Mouse (Mus musculus): Measurements from ENCODE around the gene Ece1. TPM values are rescaled to one million over a fixed set of nuclear protein-coding genes. Genes with fewer than 3 reads are reported as not detected.

Ece1 gene
- polyA plus RNA-seq, 1 experiment from 2014 or later, result 35.2 TPM

GRCm38 (mm10) chr4:137823542-137823941 is 38.5 kb upstream of the Ece1 start:
- 87% methylated on average over 3 of the region's 3 CpGs for WGBS
- Histone ChIP-seq H3K9me3 (ENCODE audit: control insufficient read depth, low read length) (no peaks in the 10 kb centered on the region), H3K9ac (ENCODE audit: low read length) (no peak overlapping the region)

GRCm38 (mm10) chr4:137824881-137825280 is 37.2 kb upstream of the Ece1 start:
- 91% methylated on average over 2 of the region's 2 CpGs for WGBS
- no peak for DNase-seq (ENCODE audit: low spot score)

More at GRCm38 (mm10) chr4:137823542-137823941, 38.5 kb upstream of the Ece1 start:
- no peaks in the 10 kb centered on the region for H3K27me3 ChIP-seq (ENCODE audit: control insufficient read depth, insufficient read depth, low read length)
- no peaks in the 10 kb centered on the region for H3K4me1 ChIP-seq (replicated peaks; ENCODE audit: control insufficient read depth, insufficient read depth, low read length)
- no peak overlapping the region for H3K27ac ChIP-seq (ENCODE audit: low read depth, low read length)
- H3K4me2 ChIP-seq (ENCODE audit: low read depth, low read length, severe bottlenecking), result no peak overlapping the region
- no peaks in the 10 kb centered on the region for H3K36me3 ChIP-seq (ENCODE audit: control insufficient read depth, insufficient read depth, low read length)
- no peak overlapping the region for H3K4me3 ChIP-seq (ENCODE audit: low read depth, low read length)
- no peak for DNase-seq (ENCODE audit: low spot score)
- ATAC-seq (replicated peaks; ENCODE audit: low FRiP score), result no peak

GRCm38 (mm10) chr4:137830380-137830779 is 31.7 kb upstream of the Ece1 start:
- H3K4me2 ChIP-seq (ENCODE audit: low read depth, low read length, severe bottlenecking), result no peak overlapping the region
- H3K4me1 ChIP-seq (replicated peaks; ENCODE audit: control insufficient read depth, insufficient read depth, low read length), result no peaks in the 10 kb centered on the region
- no peak overlapping the region for H3K27ac ChIP-seq (ENCODE audit: low read depth, low read length)
- H3K36me3 ChIP-seq (ENCODE audit: control insufficient read depth, insufficient read depth, low read length), result no peaks in the 10 kb centered on the region
- WGBS, result 13% methylated on average over 6 of the region's 6 CpGs
- DNase-seq (ENCODE audit: low spot score) (no peak), ATAC-seq (replicated peaks; ENCODE audit: low FRiP score) (no peak)
- H3K9me3 ChIP-seq (ENCODE audit: control insufficient read depth, low read length), result no peaks in the 10 kb centered on the region
- no peak overlapping the region for H3K9ac ChIP-seq (ENCODE audit: low read length)
- no peaks in the 10 kb centered on the region for H3K27me3 ChIP-seq (ENCODE audit: control insufficient read depth, insufficient read depth, low read length)
- no peak overlapping the region for H3K4me3 ChIP-seq (ENCODE audit: low read depth, low read length)

More at GRCm38 (mm10) chr4:137824881-137825280, 37.2 kb upstream of the Ece1 start:
- H3K27ac ChIP-seq (ENCODE audit: low read depth, low read length), result no peak overlapping the region
- no peak overlapping the region for H3K4me2 ChIP-seq (ENCODE audit: low read depth, low read length, severe bottlenecking)
- H3K36me3 ChIP-seq (ENCODE audit: control insufficient read depth, insufficient read depth, low read length), result no peaks in the 10 kb centered on the region
- H3K9ac ChIP-seq (ENCODE audit: low read length), result no peak overlapping the region
- no peaks in the 10 kb centered on the region for H3K9me3 ChIP-seq (ENCODE audit: control insufficient read depth, low read length)
- ATAC-seq (replicated peaks; ENCODE audit: low FRiP score), result no peak
- no peak overlapping the region for H3K4me3 ChIP-seq (ENCODE audit: low read depth, low read length)
- H3K4me1 ChIP-seq (replicated peaks; ENCODE audit: control insufficient read depth, insufficient read depth, low read length), result no peaks in the 10 kb centered on the region
- no peaks in the 10 kb centered on the region for H3K27me3 ChIP-seq (ENCODE audit: control insufficient read depth, insufficient read depth, low read length)

- no peak overlapping the region for H3K9ac ChIP-seq (ENCODE audit: low read length)
- H3K9me3 ChIP-seq (ENCODE audit: control insufficient read depth, low read length), result no peaks in the 10 kb centered on the region
- no peak overlapping the region for H3K27ac ChIP-seq (ENCODE audit: low read depth, low read length)
- H3K36me3 ChIP-seq (ENCODE audit: control insufficient read depth, insufficient read depth, low read length), result no peaks in the 10 kb centered on the region
- no peaks in the 10 kb centered on the region for H3K27me3 ChIP-seq (ENCODE audit: control insufficient read depth, insufficient read depth, low read length)
- DNase-seq (ENCODE audit: low spot score) (no peak), ATAC-seq (replicated peaks; ENCODE audit: low FRiP score) (no peak)
- whole genome bisulfite sequencing, result 87% methylated on average over 11 of the region's 11 CpGs
- H3K4me2 ChIP-seq (ENCODE audit: low read depth, low read length, severe bottlenecking), result no peak overlapping the region
- no peak overlapping the region for H3K4me3 ChIP-seq (ENCODE audit: low read depth, low read length)
- no peaks in the 10 kb centered on the region for H3K4me1 ChIP-seq (replicated peaks; ENCODE audit: control insufficient read depth, insufficient read depth, low read length)
Measured at GRCm38 (mm10) chr4:137831598-137831997, 30.4 kb upstream of the Ece1 start.

GRCm38 (mm10) chr4:137835624-137836337 is 26.3 kb upstream of the Ece1 start:
- no peak overlapping the region for H3K27ac ChIP-seq (ENCODE audit: low read depth, low read length)

GRCm38 (mm10) chr4:137836741-137837140 is 25.3 kb upstream of the Ece1 start:
- H3K27me3 ChIP-seq (ENCODE audit: control insufficient read depth, insufficient read depth, low read length), result no peaks in the 10 kb centered on the region
- H3K9ac ChIP-seq (ENCODE audit: low read length), result no peak overlapping the region
- H3K36me3 ChIP-seq (ENCODE audit: control insufficient read depth, insufficient read depth, low read length), result no peaks in the 10 kb centered on the region
- H3K9me3 ChIP-seq (ENCODE audit: control insufficient read depth, low read length), result no peaks in the 10 kb centered on the region
- no peak overlapping the region for H3K4me3 ChIP-seq (ENCODE audit: low read depth, low read length)
- H3K4me1 ChIP-seq (replicated peaks; ENCODE audit: control insufficient read depth, insufficient read depth, low read length), result no peaks in the 10 kb centered on the region
- DNase-seq (ENCODE audit: low spot score) (no peak), ATAC-seq (replicated peaks; ENCODE audit: low FRiP score) (no peak)
- no peak overlapping the region for H3K27ac ChIP-seq (ENCODE audit: low read depth, low read length)
- no peak overlapping the region for H3K4me2 ChIP-seq (ENCODE audit: low read depth, low read length, severe bottlenecking)
- 93% methylated on average over 5 of the region's 5 CpGs for WGBS

More at GRCm38 (mm10) chr4:137835624-137836337, 26.3 kb upstream of the Ece1 start:
- Histone ChIP-seq H3K27me3 (ENCODE audit: control insufficient read depth, insufficient read depth, low read length) (no peaks in the 10 kb centered on the region), H3K4me3 (ENCODE audit: low read depth, low read length) (no peak overlapping the region), H3K4me2 (ENCODE audit: low read depth, low read length, severe bottlenecking) (peak overlapping the region; percentile 13; the same call in 1 of the 2 replicates), H3K9ac (ENCODE audit: low read length) (no peak overlapping the region), H3K4me1 (replicated peaks; ENCODE audit: control insufficient read depth, insufficient read depth, low read length) (no peaks in the 10 kb centered on the region), H3K36me3 (ENCODE audit: control insufficient read depth, insufficient read depth, low read length) (no peaks in the 10 kb centered on the region), H3K9me3 (ENCODE audit: control insufficient read depth, low read length) (no peaks in the 10 kb centered on the region)
- ATAC-seq (replicated peaks; ENCODE audit: low FRiP score), result peak; percentile 72
- peak; percentile 89 for DNase-seq (ENCODE audit: low spot score)
- WGBS, result 12% methylated on average over 14 of the region's 14 CpGs

- no peaks in the 10 kb centered on the region for H3K36me3 ChIP-seq (ENCODE audit: control insufficient read depth, insufficient read depth, low read length)
- H3K4me1 ChIP-seq (replicated peaks; ENCODE audit: control insufficient read depth, insufficient read depth, low read length), result no peaks in the 10 kb centered on the region
- H3K4me2 ChIP-seq (ENCODE audit: low read depth, low read length, severe bottlenecking), result no peak overlapping the region
- no peak overlapping the region for H3K4me3 ChIP-seq (ENCODE audit: low read depth, low read length)
- ATAC-seq (replicated peaks; ENCODE audit: low FRiP score) (no peak), DNase-seq (ENCODE audit: low spot score) (no peak)
- no peak overlapping the region for H3K9ac ChIP-seq (ENCODE audit: low read length)
- 84% methylated on average over 8 of the region's 8 CpGs for WGBS
- no peaks in the 10 kb centered on the region for H3K9me3 ChIP-seq (ENCODE audit: control insufficient read depth, low read length)
- no peak overlapping the region for H3K27ac ChIP-seq (ENCODE audit: low read depth, low read length)
- no peaks in the 10 kb centered on the region for H3K27me3 ChIP-seq (ENCODE audit: control insufficient read depth, insufficient read depth, low read length)
Measured at GRCm38 (mm10) chr4:137837792-137838191, 24.2 kb upstream of the Ece1 start.

- DNase-seq (ENCODE audit: low spot score) (no peak), ATAC-seq (replicated peaks; ENCODE audit: low FRiP score) (no peak)
- no peak overlapping the region for H3K27ac ChIP-seq (ENCODE audit: low read depth, low read length)
- H3K9ac ChIP-seq (ENCODE audit: low read length), result no peak overlapping the region
- H3K4me1 ChIP-seq (replicated peaks; ENCODE audit: control insufficient read depth, insufficient read depth, low read length), result no peaks in the 10 kb centered on the region
- H3K27me3 ChIP-seq (ENCODE audit: control insufficient read depth, insufficient read depth, low read length), result no peaks in the 10 kb centered on the region
- no peaks in the 10 kb centered on the region for H3K36me3 ChIP-seq (ENCODE audit: control insufficient read depth, insufficient read depth, low read length)
- H3K9me3 ChIP-seq (ENCODE audit: control insufficient read depth, low read length), result no peaks in the 10 kb centered on the region
- H3K4me2 ChIP-seq (ENCODE audit: low read depth, low read length, severe bottlenecking), result no peak overlapping the region
- WGBS, result 93% methylated on average over 2 of the region's 2 CpGs
- H3K4me3 ChIP-seq (ENCODE audit: low read depth, low read length), result no peak overlapping the region
Measured at GRCm38 (mm10) chr4:137838791-137839190, 23.2 kb upstream of the Ece1 start.

- DNase-seq (ENCODE audit: low spot score), result no peak
- Histone ChIP-seq H3K27me3 (ENCODE audit: control insufficient read depth, insufficient read depth, low read length) (no peaks in the 10 kb centered on the region), H3K4me2 (ENCODE audit: low read depth, low read length, severe bottlenecking) (no peak overlapping the region), H3K27ac (ENCODE audit: low read depth, low read length) (no peak overlapping the region), H3K4me1 (replicated peaks; ENCODE audit: control insufficient read depth, insufficient read depth, low read length) (no peaks in the 10 kb centered on the region), H3K4me3 (ENCODE audit: low read depth, low read length) (no peak overlapping the region), H3K36me3 (ENCODE audit: control insufficient read depth, insufficient read depth, low read length) (no peaks in the 10 kb centered on the region), H3K9me3 (ENCODE audit: control insufficient read depth, low read length) (no peaks in the 10 kb centered on the region), H3K9ac (ENCODE audit: low read length) (no peak overlapping the region)
- 89% methylated on average over 5 of the region's 5 CpGs for WGBS
- no peak for ATAC-seq (replicated peaks; ENCODE audit: low FRiP score)
Measured at GRCm38 (mm10) chr4:137839452-137839851, 22.6 kb upstream of the Ece1 start.

All from forebrain, embryonic 11.5 days (tissue).